Mouse (Mus musculus): ENCODE results near the gene Epx. TPM values are rescaled to one million over a fixed set of nuclear protein-coding genes. Genes with fewer than 3 reads are reported as not detected.
"Not testable (repeated sequence)": the region's sequence is repeated elsewhere in the genome, so short reads cannot be mapped to it uniquely, and the experiment has no call there.

Epx gene
- under 1 TPM in 2 of 4 experiments, not detected in 2; 0.16 to 0.35 TPM for total RNA-seq (2022)

DNA sequence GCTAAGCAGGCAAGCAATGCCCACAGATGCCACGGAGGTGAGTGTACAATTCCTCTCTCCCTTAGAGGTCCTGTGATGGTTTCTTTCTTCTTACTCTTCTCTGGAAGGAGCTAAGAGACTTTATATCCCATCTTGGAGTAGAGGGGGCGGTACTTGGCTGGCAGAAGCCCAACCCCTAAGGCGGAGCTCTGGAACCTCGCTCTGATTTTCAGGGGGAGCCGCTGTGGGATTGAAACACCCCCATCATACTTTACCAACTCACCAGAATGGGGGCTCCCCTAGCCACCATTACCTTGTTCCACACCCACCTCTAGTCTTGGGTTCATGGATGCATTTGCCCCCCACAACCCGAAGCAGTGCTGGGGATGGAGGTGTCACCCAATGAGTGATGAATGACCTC, at the start of gene Epx:
Gene Epx, minus strand, starts transcription at position 101 of the 400 bp plus-strand sequence.
- no peak for DNase-seq (ENCODE audit: low spot score in 2 of 2)

DNA sequence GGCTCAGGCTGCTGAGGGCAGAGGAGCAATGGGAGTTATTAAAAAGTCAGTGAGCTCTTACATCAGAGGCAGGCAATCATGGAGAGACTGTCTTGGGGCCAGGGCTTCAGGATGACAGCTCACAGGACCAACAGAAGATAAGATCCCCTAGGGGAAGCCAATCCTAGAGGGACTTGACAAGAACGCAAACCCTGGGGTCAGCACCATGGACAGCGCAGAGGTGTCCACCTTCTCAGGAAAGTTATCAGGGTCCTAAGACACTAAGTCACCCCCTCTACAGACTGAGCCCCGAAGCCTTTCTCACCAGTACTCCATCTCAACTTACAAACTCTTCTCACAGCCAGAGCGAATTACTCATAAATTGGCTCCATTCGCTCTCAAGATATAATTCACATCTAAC, 45.6 kb upstream of the Epx start, which contains the start of gene Olfr464:
Gene Olfr464, minus strand, starts transcription at position 2 of the 400 bp plus-strand sequence.
- DNase-seq (ENCODE audit: low spot score in 2 of 2) = no peak

DNA sequence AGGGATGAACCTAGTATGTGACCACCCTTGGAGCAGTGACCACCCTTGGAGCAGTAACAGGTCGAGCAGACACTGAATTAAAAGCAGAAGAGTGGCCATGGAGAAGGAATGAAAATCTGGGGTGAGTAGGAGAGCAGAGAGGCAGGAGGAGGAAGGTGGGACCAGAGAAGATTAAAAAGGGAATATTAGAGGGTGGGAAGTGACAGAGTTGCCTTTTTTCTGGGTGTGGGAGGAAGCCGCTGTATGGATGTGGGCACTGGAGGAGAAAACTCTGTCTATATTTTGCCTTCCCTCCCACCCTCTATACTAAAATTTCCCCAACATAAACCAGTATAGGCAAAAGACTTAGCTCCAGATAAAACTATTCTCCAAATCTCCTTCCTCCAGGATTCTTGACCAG, 45.0 kb upstream of the Epx start:
- DNase-seq (ENCODE audit: low spot score in 2 of 2) = no peak

DNA sequence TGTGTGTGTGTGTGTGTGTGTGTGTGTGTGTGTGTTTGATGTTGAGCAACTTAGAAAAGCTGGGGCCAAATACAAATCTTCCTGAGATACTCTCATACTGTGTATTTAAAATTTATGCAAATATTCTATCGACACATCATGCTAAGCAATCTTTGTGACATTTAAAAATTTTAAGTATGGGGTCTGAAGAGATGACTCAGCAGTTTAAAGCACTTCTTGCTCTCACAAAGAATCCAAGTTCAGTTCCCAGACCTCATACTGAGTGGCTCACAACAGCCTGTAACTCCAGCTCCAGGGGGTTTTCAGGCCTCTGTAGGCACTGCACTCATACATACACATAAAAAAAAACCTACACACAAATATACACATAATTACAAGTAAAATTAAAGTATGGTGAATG, 40.7 kb upstream of the Epx start:
- DNase-seq (ENCODE audit: low spot score in 2 of 2) = no peak

DNA sequence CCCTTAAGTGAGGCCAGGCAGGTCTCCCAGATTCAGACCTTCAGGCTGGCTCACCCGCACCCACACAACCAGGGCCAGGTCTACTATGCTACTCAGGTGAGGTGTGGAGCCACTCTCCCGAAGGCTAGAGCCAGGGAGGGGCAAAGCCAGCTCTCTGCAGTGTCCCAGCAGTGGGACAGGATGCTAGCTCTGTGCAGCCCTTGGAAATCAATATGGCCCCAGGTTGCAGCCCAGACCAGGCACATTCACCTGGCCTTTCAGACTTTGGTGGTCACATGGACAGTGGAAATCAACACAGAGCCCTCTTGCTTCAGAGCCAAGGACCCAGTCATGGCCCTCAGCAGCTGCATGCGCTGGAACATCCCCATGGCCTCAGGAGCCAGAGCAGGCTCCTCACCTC, 29.0 kb upstream of the Epx start:
- no peak for DNase-seq (ENCODE audit: low spot score in 2 of 2)

DNA sequence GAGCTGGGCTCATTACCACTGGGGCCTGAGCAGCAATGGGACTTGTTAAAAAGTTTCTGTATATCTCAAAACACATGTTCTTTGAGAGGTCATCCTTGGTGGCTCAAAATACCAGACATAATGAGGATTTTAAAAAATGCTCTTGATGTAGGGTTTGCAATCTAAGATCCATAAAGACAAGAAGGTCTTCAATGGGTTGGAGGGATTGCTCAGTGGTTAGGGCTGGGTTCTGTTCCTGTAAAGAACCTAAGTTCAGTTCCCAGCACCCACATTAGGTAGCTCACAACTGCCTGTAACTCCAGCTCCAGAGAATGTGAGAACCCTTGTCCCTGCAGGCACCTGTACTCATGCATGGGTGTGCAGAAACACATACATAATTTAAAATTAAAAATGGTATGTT, 22.0 kb upstream of the Epx start, which contains the start of gene Olfr463:
Gene Olfr463, minus strand, starts transcription at position 101 of the 400 bp plus-strand sequence.
- no peak for DNase-seq (ENCODE audit: low spot score in 2 of 2)

DNA sequence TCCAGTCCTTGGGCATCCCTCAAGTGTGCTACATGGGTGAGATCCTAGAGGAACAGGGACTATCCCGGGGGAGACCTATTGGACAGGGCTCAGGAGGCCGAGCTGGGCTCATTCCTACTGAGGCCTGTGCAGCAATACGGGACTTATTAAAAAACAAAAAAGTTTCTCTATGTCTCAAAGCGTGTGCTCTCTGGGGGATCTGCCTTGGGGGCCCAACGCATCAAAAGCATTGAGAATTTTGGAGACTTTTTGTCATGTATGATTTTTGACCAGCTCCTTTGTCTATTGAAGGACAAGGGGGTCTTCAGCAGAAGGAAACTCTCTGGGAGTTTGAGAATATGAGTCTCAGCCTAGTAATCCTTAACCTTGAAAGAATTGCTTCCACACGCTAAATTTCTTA, 16.8 kb upstream of the Epx start, which contains the start of gene Olfr462:
Gene Olfr462, minus strand, starts transcription at position 101 of the 400 bp plus-strand sequence.
- no peak for DNase-seq (ENCODE audit: low spot score in 2 of 2)

DNA sequence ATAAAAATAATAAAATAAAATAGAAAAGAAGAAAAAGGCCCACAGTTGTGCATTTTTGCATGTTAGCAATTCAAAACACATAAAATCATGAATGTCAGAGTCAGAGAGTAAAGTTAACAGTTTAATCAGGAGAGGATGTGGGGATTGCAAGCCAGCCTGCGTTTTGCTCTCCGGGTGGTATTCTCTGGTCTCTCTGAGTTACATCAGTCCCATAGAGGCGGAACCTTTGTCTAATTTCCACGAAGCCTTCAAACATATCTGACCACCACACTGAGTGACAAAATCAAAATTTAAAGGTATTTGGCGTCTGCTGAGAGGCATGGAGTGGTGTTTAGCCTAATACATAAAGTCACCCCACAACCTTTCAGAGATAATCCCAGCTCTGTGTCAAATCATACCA, 9.5 kb upstream of the Epx start:
- no peak for DNase-seq (ENCODE audit: low spot score in 2 of 2)

DNA sequence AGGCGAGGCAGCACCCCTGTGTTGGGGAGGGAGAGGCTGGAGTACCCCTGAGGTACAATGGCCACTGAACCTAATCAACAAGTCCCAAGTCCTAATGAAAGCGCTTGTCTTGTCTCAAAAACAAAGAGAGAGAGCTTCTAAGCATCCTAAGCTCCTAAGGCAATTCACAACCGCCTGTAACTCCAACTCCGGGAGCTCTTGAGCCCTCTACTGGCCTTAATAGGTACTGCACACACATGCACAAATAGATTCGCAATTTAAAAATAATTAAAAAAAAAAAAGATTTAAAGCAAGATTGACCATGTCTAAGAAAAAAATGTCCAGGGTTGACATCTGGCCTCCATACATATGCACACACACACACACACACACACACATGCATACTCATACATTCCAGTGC, 8.2 kb upstream of the Epx start:
- no peak for DNase-seq (ENCODE audit: low spot score in 2 of 2)

DNA sequence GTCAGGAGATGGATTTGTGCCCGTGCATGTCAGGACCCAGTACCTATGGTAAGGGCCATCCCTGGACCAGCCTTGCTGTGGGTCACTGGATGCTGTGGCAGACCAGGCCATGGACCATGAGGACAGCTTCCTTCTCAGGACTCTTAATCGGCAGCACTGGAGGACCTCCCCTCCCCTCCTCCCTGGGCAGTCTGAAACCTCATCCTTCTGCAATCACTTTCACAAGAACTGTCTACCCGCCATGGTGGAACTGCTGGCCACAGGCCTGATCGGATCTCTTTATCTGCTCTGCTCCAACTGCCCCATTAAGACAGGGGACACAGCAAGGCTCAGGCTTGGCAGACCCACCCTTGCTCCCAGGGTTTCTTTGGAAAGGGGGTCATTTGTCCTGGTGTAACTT, 6.4 kb upstream of the Epx start:
- no peak for DNase-seq (ENCODE audit: low spot score in 2 of 2)

DNA sequence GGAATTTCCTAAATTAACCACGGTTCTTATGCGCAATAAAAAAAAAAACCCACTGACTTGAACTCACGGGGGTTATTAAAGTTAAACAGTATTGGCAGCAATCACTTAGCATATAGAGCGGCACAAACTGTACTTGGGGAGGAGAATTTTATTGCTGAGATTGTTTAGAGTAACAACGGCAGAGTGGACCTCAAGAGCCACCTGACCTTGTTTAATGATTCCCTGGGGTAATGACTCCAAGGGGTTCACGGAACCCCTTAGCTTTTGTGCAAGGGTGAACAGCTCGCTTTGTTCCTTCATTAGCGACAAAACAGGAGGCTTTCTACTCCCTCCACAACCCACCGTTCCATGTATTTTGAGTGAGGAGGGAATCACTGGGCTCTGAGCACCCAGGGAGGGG, 4.5 kb upstream of the Epx start:
- no peak for DNase-seq (ENCODE audit: low spot score in 2 of 2)

DNA sequence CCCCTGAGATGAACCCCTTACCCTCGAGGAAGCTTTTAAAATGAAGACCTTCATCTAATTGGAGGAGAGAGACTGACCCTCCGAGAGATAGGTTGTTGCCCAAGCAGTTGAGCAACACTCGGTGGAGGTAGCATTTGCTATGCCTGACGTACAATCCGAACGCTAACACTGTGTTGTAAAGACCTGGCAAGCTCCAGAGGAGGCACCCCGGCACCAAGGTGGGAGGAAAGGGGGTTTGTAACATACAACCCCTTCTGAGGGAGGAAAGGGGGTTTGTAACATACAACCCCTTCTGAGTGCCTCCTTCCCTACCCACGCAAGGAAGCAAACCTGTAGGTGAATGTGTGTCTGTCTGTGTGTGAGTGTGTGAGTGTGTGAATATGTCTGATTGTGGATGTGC, 3.6 kb downstream of the Epx start:
- DNase-seq (ENCODE audit: low spot score in 2 of 2) = no peak

DNA sequence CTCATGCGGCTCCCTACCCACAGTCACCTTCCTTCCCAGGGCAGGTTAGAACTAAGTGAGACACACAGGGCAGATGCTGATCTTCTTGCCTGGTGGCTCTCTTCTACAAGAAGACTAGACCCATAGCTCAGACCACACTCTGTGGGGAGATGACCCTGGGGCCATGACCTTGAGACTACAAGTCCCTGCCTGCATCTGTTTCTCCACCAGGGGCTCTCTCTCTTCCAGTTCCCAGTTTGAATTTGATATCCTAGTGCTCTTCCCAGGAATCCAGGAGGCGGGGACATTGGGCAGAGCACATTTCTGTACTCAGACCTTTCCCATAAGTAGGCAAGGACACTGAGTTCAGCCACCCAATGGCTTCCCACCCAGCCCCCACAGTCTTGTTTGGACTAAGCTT, 5.2 kb downstream of the Epx start:
- DNase-seq (ENCODE audit: low spot score in 2 of 2) = no peak

DNA sequence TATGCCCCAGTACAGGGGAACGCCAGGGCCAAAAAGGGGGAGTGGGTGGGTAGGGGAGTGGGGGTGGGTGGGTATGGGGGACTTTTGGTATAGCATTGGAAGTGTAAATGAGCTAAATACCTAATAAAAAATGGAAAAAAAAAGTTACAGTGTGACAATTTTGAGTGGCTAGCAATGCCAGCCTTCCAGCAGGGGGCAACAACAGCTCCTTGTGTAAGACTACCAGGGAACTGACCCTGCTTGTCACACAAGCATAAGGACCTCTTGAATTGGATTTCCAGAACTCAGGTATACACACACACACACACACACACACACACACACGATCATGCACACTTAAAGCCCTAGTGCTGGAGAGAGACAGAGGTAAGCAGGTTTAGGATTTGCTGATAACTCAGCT, 8.4 kb downstream of the Epx start:
- not testable (repeated sequence) for DNase-seq (ENCODE audit: low spot score in 2 of 2)

DNA sequence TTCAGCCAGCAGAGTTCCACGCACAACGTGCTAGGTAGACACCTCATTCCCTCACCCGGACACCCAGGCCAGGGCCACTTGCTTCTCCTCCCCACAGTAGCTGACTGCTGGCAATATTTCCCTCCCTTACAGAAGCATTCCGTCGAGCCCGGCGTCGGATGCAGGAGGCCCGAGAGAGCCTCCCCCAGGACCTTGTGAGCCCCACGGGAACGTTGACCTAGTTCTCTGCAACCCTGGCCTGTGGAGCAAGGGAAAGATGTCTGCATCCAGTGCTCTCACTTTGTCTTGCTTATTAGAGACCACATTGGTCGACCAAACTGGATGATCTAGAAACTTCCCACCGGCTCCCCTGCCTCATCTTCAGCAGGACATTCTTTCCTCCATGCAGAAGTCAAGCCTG, 12.5 kb downstream of the Epx start:
- DNase-seq (ENCODE audit: low spot score in 2 of 2) = no peak

DNA sequence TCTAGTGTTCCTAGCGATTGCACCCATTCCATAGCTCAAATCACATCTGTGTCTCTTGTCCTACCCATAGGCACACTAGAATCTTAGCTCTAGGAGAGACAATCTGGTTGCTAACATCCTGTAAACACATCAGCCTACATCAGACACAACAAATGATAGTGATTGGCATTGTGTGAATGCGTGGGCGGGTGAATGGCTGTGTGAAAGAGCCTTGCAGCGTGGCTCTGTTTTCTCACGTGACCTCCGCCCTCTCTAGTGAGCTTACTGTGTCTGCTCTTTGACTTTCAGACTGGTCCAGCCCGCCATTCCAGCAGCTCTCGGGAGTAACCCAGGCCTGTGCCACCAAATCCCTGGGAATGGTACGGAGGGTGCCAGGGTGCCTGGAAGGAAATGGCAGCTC, 14.9 kb downstream of the Epx start:
- no peak for DNase-seq (ENCODE audit: low spot score in 2 of 2)

DNA sequence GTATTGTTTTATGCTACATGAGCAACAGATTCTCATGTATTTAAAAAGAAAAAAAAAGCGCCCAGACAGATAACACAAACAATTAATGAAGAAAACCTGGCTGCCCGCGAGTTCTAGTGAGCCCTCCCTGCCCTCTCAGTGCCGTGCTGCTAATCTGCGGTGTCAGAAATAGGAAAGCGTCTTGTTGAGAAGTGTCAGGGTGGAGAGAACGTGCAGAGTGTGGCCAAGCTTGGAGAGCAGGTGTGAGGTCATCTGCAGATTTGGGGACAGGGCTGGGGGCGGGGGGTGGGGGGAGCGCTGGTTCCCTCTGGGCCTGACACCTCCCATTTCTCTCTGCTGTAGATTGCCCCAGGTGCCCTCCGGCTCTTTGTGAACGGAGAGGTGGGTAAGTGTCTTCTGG, 16.1 kb downstream of the Epx start:
- no peak for DNase-seq (ENCODE audit: low spot score in 2 of 2)

DNA sequence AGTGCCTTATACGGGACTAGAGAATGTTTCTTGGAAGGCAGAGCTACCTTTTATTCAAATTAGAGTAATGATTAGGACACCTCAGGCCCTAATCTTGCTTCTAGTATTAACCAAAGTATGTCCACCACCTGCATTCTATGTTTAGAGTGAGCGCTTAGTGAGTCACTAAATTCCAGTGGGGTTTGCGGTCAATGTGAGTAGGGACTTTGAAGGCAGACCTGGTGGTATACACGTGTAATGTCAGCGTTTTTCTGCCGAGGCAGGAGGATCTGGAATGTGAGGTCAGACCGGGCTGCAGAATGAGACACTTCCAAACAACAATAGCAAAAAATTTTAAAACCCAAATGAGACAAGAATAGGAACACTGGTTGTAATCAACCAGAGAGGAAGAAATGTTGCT, 20.8 kb downstream of the Epx start:
- no peak for DNase-seq (ENCODE audit: low spot score in 2 of 2)

DNA sequence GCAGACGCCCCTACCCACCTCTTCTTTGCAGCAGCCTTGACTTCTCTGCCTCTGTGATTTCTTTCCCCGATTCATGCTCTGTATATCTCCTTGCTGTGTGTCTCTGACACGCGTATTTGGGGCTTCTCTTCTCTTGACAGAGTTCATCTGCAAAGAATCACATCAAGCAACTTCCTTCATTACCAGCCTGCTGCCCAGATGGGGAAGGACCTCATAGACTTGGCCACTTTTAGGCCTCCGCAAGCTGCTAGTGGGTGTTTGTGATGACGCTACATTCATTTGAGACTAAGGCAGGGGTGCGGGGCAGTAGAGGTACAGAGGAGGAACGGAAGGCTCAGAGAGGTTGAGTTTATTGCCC, 21.8 kb downstream of the Epx start:
- DNase-seq (ENCODE audit: low spot score in 2 of 2) = peak; percentile 19 to 26

DNA sequence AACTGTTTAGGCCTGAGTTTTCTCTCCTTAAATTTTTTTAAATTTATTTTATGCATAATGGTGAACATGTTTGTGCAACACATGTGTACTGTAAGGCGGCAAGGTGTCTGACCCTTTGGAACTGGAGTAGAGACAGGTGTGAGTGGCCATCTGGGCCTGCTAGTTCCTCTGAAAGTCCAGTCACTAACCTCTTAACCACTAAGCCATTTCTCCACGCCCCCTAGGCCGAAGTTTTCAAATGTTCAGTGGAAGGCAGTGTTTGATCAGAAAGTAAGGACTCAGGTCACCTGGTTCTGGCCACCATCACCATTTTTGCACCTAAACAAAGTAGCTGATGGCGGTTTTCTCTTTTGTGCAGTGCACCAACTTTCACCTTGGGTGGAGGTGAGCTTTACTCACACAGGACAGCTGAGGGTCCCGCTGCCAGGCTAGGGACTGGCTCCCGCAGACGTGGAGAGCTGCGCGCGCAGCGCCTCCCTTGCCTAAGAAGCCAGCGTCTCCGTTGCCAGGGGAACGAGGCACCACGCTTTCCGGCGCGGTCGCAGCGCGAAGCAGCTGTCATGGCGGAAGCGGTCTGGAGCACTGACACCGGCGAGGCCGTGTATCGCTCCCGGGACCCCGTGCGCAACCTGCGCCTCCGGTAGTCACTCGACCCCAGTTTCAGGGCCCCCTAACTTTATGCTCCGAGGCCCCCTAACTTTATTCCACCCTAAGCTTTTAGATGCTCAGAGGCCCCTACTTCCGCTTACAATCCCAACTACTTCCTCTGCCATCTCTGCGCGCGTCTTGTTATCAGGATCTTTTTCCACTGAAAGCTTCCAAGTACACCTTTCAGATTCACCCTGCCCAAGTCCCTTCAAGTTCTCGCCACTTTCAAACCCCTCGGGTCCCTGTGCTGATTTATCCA, 22.4 kb downstream of the Epx start, which contains the start of gene Mks1:
Gene Mks1, plus strand, starts transcription at position 526 of the 907 bp plus-strand sequence.
- peak; percentile 86 to 91 for DNase-seq (ENCODE audit: low spot score in 2 of 2)

DNA sequence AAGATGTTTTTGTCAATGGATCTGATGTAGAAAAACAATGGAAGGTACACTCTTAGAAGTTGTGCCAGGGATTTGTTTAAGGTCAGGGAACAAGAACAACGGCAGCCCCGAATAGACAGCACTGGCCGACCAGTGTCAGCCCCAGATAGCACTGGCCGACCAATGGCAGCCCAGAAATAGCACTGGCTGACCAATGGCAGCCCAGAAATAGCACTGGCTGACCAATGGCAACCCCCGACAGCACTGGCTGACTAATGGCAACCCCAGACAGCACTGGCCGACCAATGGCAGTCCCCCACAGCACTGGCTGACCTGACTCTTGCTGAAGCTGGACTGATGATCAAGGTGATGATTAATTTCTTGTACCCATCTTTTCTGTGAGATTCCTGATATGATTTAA, 27.5 kb downstream of the Epx start:
- no peak for DNase-seq (ENCODE audit: low spot score in 2 of 2)

DNA sequence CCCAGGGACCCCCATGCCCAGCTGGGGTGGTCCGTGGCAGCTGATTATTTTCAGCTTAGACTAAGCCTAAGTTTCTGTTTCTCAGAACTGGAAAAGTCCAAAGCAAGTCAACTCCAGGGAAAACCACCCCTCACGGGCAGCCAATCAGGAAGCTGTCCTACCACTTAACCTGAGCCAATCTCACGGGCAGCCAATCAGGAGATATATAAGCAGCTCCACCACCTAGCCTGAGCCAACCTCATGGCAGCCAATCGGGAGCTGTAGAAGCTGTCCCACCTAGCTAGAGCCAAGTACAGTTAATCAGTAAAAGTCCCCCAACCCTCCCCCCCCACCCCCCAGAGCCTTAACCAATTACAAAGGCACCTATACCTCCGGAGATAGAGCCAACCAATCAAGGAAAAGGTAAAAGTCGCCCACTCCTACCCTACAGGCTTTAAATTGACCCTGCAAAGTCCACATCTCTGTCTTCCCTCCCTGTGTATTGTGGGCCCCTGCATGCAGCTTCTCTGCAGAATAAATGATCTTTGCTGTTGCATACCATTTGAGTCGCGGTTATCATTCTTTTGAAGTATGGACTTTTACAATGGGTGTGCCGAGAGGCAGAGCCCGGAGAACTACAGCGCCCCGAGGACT, 28.3 kb downstream of the Epx start:
- DNase-seq (ENCODE audit: low spot score in 2 of 2) = no peak

DNA sequence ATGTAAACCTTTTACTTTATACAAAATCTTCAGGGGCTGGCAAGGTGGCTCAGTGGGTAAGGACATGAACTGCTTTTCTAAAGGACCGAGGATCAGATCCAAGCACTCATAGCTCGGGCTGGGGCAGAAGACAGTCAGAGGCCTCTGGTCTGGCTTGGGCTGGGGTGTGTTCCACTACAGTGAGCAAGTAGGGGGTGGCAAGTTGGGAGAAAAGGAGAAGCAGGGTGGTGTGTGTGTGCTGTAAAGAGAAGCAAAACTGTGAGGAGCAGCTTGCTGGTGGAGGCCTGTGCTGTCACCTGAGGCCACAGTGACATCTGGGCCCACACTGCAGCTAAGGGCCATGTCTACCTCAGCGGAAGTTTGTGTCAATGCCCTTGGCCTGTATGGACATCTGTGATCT, 33.9 kb downstream of the Epx start:
- DNase-seq (ENCODE audit: low spot score in 2 of 2) = no peak

All from layer of hippocampus, adult 8-10 months (tissue).